Mouse (Mus musculus) heart, embryonic 10.5 days (tissue): ENCODE data around the gene Gm21750. TPM values are rescaled to one million over a fixed set of nuclear protein-coding genes. Genes with fewer than 3 reads are reported as not detected.

ENCODE experiments used
- DNase-seq: peaks from one replicate; pipeline ENCODE4 v3.0.0-alpha.2; 2017; ENCODE audit warnings: low spot score
- H3K27ac ChIP-seq: fragments of 300-500 bp; sonication (generic); 2 replicates; pipeline ENCODE4 v1.5.1; 2016; ENCODE audit warnings: mild to moderate bottlenecking
- H3K27me3 ChIP-seq: fragments of 300-500 bp; sonication (generic); 2 replicates; pipeline ENCODE4 v1.6.1; 2016; ENCODE audit warnings: mild to moderate bottlenecking; ENCODE audit not compliant: poor library complexity, insufficient read depth, severe bottlenecking
- H3K36me3 ChIP-seq: fragments of 300-500 bp; sonication (generic); 2 replicates; pipeline ENCODE4 v1.6.1; 2016; ENCODE audit warnings: mild to moderate bottlenecking, moderate library complexity
- H3K4me1 ChIP-seq: fragments of 300-500 bp; sonication (generic); 2 replicates; pipeline ENCODE4 v1.6.1; 2016; ENCODE audit warnings: mild to moderate bottlenecking
- H3K4me3 ChIP-seq: fragments of 300-500 bp; sonication (generic); 2 replicates; pipeline ENCODE4 v1.5.1; 2016; ENCODE audit warnings: mild to moderate bottlenecking, moderate library complexity
- H3K9me3 ChIP-seq: fragments of 300-500 bp; sonication (generic); 2 replicates; pipeline ENCODE4 v1.6.1; 2016; ENCODE audit warnings: mild to moderate bottlenecking, moderate library complexity
- WGBS: fragments of 180-500 bp; shearing (Covaris S2); methylation state at CpG from one replicate; pipeline ENCODE4 v1.1.7; 2016; 5-methylcytosine and 5-hydroxymethylcytosine counted together
- polyA plus RNA-seq: library from polyadenylated mRNA; unstranded; fragments of >200 nt; fragmentation: Nextera tagmentation; extraction: Ambion mirVana; gene quantifications from 2 replicates; pipeline ENCODE4 v1.2.1, GENCODE M21; 2016

Gm21750 gene
- polyA plus RNA-seq, 1 experiment from 2014 or later: not detected

- Histone ChIP-seq H3K27ac (no peak overlapping the region), H3K27me3 (no peaks in the 10 kb centered on the region), H3K9me3 (no peaks in the 10 kb centered on the region), H3K4me1 (no peaks in the 10 kb centered on the region), H3K4me3 (no peak overlapping the region), H3K36me3 (no peaks in the 10 kb centered on the region)
- no peak for DNase-seq
- 83% methylated on average over 9 of the region's 9 CpGs for whole genome bisulfite sequencing
These were observed 48.5 kb downstream of the Gm21750 start for GRCm38 (mm10) chr14:73709412-73710110.

Other genes starting within 250 kb of the Gm21750 start
- gene Med4, start 151.2 kb upstream of the Gm21750 start, polyA plus RNA-seq: 68.5 and 87.0 TPM in 2 replicates
- gene Sucla2, start 135.9 kb upstream of the Gm21750 start, polyA plus RNA-seq: 138 and 179 TPM in 2 replicates
- gene Nudt15, start 113.0 kb upstream of the Gm21750 start, polyA plus RNA-seq: 4.9 and 5.7 TPM in 2 replicates